Mouse (Mus musculus) lung, embryonic 15.5 days (tissue): ENCODE results near the gene Pcsk5. TPM values are rescaled to one million over a fixed set of nuclear protein-coding genes. Genes with fewer than 3 reads are reported as not detected.
A peak's percentile ranks its signal among the peaks of the same experiment; 100 is the strongest.

Experiments
- ATAC-seq: fragments of 200-750 bp; cut with Nextera tagmentation; 2 replicates; pipeline ENCODE4 v1.8.0; 2017; ENCODE audit warnings: moderate number of reproducible peaks, borderline replicate concordance; ENCODE audit not compliant: low FRiP score, low TSS enrichment; ENCODE audit errors: extremely low read depth
- H3K27ac ChIP-seq: fragments of 300-500 bp; sonication (generic); 2 replicates; pipeline ENCODE4 v1.5.1; 2015; ENCODE audit warnings: moderate library complexity, mild to moderate bottlenecking, inconsistent platforms
- H3K27me3 ChIP-seq: fragments of 300-500 bp; sonication (generic); 2 replicates; pipeline ENCODE4 v1.6.1; 2015; ENCODE audit warnings: inconsistent platforms
- H3K36me3 ChIP-seq: fragments of 300-500 bp; sonication (generic); 2 replicates; pipeline ENCODE4 v1.6.1; 2015; ENCODE audit warnings: inconsistent platforms
- H3K4me1 ChIP-seq: fragments of 300-500 bp; sonication (generic); 2 replicates; pipeline ENCODE4 v1.6.1; 2015; ENCODE audit warnings: inconsistent platforms
- H3K4me2 ChIP-seq: fragments of 300-500 bp; sonication (generic); 2 replicates; pipeline ENCODE4 v1.6.1; 2015; ENCODE audit warnings: inconsistent platforms, mild to moderate bottlenecking, moderate library complexity
- H3K4me3 ChIP-seq: fragments of 300-500 bp; sonication (generic); 2 replicates; pipeline ENCODE4 v1.5.1; 2015; ENCODE audit warnings: mild to moderate bottlenecking, inconsistent platforms
- H3K9ac ChIP-seq: fragments of 300-500 bp; sonication (generic); 2 replicates; pipeline ENCODE4 v1.6.1; 2015; ENCODE audit warnings: inconsistent platforms
- H3K9me3 ChIP-seq: fragments of 300-500 bp; sonication (generic); 2 replicates; pipeline ENCODE4 v1.6.1; 2016; ENCODE audit warnings: inconsistent platforms
- WGBS: fragments of 180-500 bp; shearing (Covaris S2); methylation state at CpG from one replicate; pipeline ENCODE4 v1.1.7; 2015; 5-methylcytosine and 5-hydroxymethylcytosine counted together
- polyA plus RNA-seq: library from polyadenylated mRNA; unstranded; fragments of >200 nt; fragmentation: Nextera tagmentation; extraction: Ambion mirVana; gene quantifications from 2 replicates; pipeline ENCODE4 v1.2.1, GENCODE M21; 2015

The Pcsk5 gene
- polyA plus RNA-seq, 1 experiment from 2014 or later, result 24.6 TPM

DNA sequence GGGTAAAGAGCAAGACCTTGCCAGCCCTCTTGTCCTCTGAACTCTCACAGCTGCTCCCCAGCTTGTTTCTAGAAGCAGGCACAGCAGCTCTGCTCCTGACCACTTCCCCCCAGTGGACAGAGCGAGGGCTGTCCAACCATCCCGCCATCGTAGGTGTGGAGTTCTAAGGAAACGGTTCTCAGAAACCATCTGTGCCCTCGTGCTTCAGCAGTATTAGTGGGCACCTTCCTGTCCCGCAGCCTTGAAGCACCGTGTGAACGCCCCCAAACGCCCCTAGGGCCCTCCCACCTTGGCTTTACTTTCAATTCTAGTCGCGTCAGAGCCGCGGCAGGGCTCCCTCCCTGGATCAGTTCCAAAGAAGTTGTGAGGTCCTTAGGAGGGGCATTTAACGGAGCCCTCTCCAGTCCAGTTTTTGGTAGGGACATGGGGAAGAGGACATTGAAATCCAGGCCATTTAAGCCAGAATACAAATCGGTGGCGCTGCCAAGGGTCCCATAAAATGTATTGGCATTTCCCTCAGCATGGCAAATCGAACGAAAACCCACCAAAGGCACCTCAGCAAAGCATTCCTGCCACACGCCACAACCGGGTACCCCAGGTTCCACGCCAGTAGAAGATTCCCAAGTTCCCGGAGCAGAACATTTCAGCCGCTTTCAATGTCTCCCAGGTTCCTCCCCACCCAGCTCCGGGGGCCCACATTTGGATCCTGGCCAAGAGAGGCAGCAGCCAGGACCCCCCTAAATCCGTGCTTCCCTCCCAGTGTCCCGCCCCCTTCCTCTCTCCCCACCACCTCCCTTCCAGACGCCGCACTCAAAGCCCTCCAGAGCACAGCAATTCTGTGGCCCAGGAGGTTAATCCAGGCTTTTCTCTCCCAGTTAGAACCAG lies 1.5 kb downstream of the Pcsk5 start:
- Histone ChIP-seq H3K27me3 (no peaks in the 10 kb centered on the region), H3K9me3 (no peaks in the 10 kb centered on the region), H3K4me2 (peak overlapping the region; percentile 93), H3K9ac (peak overlapping the region; percentile 78), H3K27ac (no peak overlapping the region), H3K4me3 (peak overlapping the region; percentile 75), H3K4me1 (peaks cover 23% of the 10 kb centered on the region), H3K36me3 (no peaks in the 10 kb centered on the region)
- peak; percentile 20; the same call in 1 of the 2 replicates for ATAC-seq
- under 1% methylated on average over 28 of the region's 28 CpGs for WGBS

DNA sequence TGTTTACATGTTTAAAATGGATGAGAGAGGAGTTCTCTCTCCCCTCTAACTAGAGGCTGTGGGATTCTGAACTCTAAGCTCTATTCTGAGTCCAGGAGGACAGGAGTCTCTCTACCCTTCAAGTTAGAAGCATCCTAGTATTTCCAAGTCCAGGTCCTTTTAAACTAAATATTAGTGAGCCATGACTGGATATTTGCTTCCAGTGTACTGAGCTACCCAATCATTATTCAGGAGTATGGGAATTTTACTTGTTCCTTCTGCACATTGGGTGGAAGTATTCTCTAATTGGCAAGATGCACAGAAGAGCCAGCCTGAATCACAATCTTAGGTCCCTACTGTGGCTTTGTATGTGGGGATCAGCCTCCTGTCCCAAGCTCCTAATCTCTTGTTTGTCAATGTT lies 2.5 kb downstream of the Pcsk5 start:
- H3K4me1 ChIP-seq, result peaks cover 23% of the 10 kb centered on the region
- no peak overlapping the region for H3K27ac ChIP-seq
- no peaks in the 10 kb centered on the region for H3K27me3 ChIP-seq
- no peaks in the 10 kb centered on the region for H3K9me3 ChIP-seq
- H3K4me2 ChIP-seq, result peak overlapping the region; percentile 93; the same call in 1 of the 2 replicates
- no peak overlapping the region for H3K4me3 ChIP-seq
- no peak overlapping the region for H3K9ac ChIP-seq
- ATAC-seq, result no peak
- H3K36me3 ChIP-seq, result no peaks in the 10 kb centered on the region

DNA sequence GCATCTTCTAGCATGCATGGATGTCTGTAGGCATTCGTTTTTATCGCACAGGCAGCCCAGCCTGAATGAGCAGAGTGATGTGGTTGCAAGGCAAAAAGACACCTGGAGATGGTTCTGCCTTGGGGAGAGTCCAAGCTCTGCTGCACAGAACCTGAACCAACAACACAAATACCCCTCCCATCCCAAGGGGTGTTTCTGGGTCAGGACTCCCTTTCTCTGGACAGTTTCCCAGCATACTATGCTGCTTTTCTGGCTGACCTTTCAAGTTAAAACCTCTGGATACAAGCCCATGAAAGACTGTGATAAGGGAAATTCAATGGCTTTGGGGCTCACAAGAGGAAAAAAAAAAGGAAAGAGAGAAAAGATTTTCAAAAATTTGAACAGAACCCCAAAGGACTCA lies 6.1 kb downstream of the Pcsk5 start:
- H3K9ac ChIP-seq, result no peak overlapping the region
- H3K4me3 ChIP-seq, result no peak overlapping the region
- no peaks in the 10 kb centered on the region for H3K9me3 ChIP-seq
- H3K4me2 ChIP-seq, result no peak overlapping the region
- H3K27ac ChIP-seq, result no peak overlapping the region
- no peaks in the 10 kb centered on the region for H3K36me3 ChIP-seq
- 73% methylated on average over 2 of the region's 2 CpGs for WGBS
- peaks cover 14% of the 10 kb centered on the region for H3K4me1 ChIP-seq
- ATAC-seq, result no peak
- H3K27me3 ChIP-seq, result no peaks in the 10 kb centered on the region

DNA sequence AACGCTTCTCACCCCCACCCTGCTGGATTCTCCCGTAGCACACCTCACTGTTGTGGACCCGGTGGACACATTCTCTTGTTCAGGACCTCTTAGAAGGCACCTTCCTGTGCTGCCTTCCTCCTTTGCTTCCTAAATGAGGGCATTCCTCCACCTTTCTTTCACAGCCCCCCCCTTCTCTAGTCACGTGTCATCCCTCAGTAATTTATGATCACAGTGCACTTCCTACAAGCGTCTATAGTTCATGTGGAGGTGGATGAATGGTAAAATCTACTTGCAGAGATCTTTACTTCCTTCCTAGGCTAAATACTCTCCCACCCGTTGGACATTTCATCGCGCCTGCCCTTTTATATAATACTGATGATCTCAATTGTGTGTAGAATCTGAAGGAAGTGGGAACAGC lies 9.0 kb downstream of the Pcsk5 start:
- H3K27ac ChIP-seq, result no peak overlapping the region
- H3K4me3 ChIP-seq, result no peak overlapping the region
- H3K36me3 ChIP-seq, result no peaks in the 10 kb centered on the region
- H3K4me2 ChIP-seq, result no peak overlapping the region
- no peak for ATAC-seq
- 70% methylated on average over 8 of the region's 8 CpGs for WGBS
- no peaks in the 10 kb centered on the region for H3K27me3 ChIP-seq
- H3K9ac ChIP-seq, result no peak overlapping the region
- H3K4me1 ChIP-seq, result no peaks in the 10 kb centered on the region
- H3K9me3 ChIP-seq, result no peaks in the 10 kb centered on the region

DNA sequence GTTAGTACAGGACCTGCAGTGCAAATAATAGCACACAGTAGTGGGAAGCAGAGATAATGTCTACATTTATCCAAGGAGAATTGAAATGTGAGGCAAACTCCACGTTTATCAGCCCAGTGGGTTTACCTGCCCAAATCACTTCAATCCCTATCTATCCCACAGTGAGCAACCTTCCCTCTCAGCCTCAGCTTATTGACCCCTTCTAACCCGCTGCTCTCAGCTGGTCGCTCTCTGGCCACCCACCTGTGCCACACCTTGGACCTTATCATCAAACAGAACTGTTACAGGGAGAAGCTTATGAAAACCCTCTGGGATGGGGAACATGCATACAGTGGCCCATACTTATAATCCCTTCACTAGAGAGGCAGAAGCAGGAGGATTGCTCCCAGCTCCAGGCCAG lies 10.7 kb downstream of the Pcsk5 start:
- no peak for ATAC-seq
- Histone ChIP-seq H3K27ac (no peak overlapping the region), H3K9ac (no peak overlapping the region), H3K4me1 (no peaks in the 10 kb centered on the region), H3K27me3 (no peaks in the 10 kb centered on the region), H3K4me3 (no peak overlapping the region), H3K4me2 (no peak overlapping the region), H3K9me3 (no peaks in the 10 kb centered on the region), H3K36me3 (no peaks in the 10 kb centered on the region)
- WGBS, result 64% methylated on average over 3 of the region's 3 CpGs

DNA sequence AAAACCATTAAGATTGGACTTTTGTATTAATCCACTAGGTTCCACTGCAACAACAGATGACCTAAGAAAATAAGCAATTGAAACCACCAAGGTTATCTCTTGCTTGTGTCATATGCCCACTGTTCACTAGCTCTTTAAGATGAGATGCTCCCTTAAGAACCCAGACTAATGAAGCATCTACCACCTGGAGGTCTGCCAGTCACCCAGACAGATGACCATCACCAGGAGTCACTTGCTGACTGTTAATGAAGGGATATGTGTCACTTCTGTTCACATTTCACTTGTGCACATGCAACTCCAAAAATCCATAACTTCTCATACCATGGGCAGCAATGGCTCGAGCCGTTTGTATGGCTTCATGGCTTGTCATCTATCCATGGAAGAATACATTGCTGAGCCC lies 17.4 kb downstream of the Pcsk5 start:
- WGBS, result 89% methylated on average over 2 of the region's 2 CpGs
- H3K4me1 ChIP-seq, result 0 out of 2 replicates have a peak, but pooled peaks cover 3% of the 10 kb centered on the region
- no peak for ATAC-seq
- H3K4me3 ChIP-seq, result no peak overlapping the region
- no peak overlapping the region for H3K27ac ChIP-seq
- H3K27me3 ChIP-seq, result no peaks in the 10 kb centered on the region
- no peaks in the 10 kb centered on the region for H3K36me3 ChIP-seq
- H3K4me2 ChIP-seq, result no peak overlapping the region
- no peaks in the 10 kb centered on the region for H3K9me3 ChIP-seq
- no peak overlapping the region for H3K9ac ChIP-seq

DNA sequence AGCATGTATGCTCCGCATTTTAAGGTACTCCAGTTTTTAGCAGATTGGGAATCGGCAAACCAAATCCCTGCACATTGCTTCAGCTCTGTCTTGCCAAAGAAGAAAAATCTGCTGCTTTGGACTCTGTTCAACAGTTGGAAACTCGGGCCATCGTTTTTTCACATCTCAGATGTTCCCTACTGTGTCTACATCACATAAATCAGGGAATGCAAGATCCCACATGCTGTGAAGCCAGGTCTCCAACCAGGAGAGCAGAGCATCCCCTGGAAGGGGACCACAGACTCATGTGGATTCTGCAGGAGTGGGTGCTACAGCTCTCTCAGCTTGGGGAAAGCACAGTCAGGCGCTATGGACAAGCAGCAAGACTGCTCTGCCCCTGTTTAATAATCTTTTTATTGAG lies 18.4 kb downstream of the Pcsk5 start:
- no peaks in the 10 kb centered on the region for H3K27me3 ChIP-seq
- H3K4me1 ChIP-seq, result 0 out of 2 replicates have a peak, but pooled peaks cover 3% of the 10 kb centered on the region
- H3K9ac ChIP-seq, result no peak overlapping the region
- H3K4me3 ChIP-seq, result no peak overlapping the region
- H3K9me3 ChIP-seq, result no peaks in the 10 kb centered on the region
- no peak overlapping the region for H3K27ac ChIP-seq
- H3K36me3 ChIP-seq, result no peaks in the 10 kb centered on the region
- no peak overlapping the region for H3K4me2 ChIP-seq
- ATAC-seq, result no peak
- WGBS, result 55% methylated on average over 5 of the region's 5 CpGs

DNA sequence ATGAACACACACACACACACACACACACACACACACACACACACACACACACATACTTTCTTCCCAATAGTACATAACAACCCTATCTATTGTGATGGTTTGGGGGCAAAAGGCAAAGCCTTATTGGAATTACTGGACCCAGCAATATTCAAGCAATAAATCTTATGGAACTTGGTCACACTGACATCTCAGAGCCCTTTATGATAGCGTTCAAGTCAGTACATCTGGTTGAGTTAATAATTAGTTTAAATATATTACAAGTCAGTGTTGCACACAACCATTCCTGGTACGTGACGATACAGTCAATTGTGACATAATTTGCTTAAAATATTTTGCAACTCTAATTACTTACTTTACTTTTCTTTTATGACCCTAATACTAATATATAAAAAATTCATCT lies 22.4 kb downstream of the Pcsk5 start:
- no peaks in the 10 kb centered on the region for H3K27me3 ChIP-seq
- 0 out of 2 replicates have a peak, but pooled peaks cover 9% of the 10 kb centered on the region for H3K4me1 ChIP-seq
- no peak overlapping the region for H3K9ac ChIP-seq
- H3K4me3 ChIP-seq, result no peak overlapping the region
- H3K4me2 ChIP-seq, result no peak overlapping the region
- no peaks in the 10 kb centered on the region for H3K9me3 ChIP-seq
- no peak for ATAC-seq
- WGBS, result 80% methylated on average over 3 of the region's 3 CpGs
- no peak overlapping the region for H3K27ac ChIP-seq
- H3K36me3 ChIP-seq, result no peaks in the 10 kb centered on the region

DNA sequence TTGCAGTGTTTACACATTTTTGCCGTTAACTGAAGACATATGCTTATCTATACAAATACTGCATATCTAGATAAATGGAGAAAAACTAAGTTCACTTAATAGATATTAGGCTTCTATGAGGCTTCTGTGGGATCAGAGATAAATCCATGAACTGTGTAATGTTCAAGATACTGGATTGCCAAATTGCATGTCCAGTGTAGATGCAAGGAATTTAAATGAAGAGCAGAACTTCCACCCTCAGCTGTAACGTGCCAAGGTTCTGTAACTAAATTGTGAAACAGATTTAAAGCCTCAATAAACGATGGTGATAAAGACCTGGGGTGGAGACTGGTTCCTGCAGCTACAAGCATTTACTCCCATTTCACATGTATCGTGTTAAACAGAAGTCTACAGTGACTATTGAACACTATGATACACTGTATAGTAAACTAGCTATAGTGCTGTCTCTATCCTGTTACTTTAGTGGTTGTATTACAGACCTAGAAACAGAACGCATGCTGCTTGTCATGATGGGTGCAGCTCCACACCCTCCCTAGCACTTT lies 23.9 kb downstream of the Pcsk5 start:
- no peak overlapping the region for H3K4me3 ChIP-seq
- H3K9me3 ChIP-seq, result no peaks in the 10 kb centered on the region
- WGBS, result 38% methylated on average over 5 of the region's 5 CpGs
- peak; percentile 42; the same call in 1 of the 2 replicates for ATAC-seq
- H3K4me2 ChIP-seq, result no peak overlapping the region
- no peak overlapping the region for H3K9ac ChIP-seq
- no peak overlapping the region for H3K27ac ChIP-seq
- H3K27me3 ChIP-seq, result no peaks in the 10 kb centered on the region
- no peaks in the 10 kb centered on the region for H3K36me3 ChIP-seq
- 0 out of 2 replicates have a peak, but pooled peaks cover 6% of the 10 kb centered on the region for H3K4me1 ChIP-seq

DNA sequence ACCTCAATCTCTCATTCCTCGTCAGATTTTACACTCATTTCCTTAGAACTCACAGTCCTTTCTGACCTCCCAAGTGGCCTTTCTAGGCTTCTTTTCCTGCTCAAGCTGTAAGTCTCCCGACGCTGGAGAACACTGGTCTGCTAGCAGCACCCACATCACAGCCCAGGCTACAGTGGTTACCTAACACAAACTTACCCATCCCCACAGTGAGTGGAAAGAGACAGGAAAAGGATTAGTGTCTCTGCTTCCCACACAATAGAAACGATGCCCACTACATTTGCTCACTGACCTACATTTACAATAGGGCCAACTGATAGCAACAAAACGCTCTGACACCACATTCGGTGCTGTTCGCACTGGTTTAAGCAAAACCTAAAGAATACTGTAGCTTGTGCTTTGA lies 24.8 kb downstream of the Pcsk5 start:
- no peaks in the 10 kb centered on the region for H3K27me3 ChIP-seq
- no peak overlapping the region for H3K27ac ChIP-seq
- H3K9me3 ChIP-seq, result no peaks in the 10 kb centered on the region
- ATAC-seq, result no peak
- 0 out of 2 replicates have a peak, but pooled peaks cover 6% of the 10 kb centered on the region for H3K4me1 ChIP-seq
- no peak overlapping the region for H3K4me3 ChIP-seq
- 31% methylated on average over 7 of the region's 7 CpGs for WGBS
- H3K36me3 ChIP-seq, result no peaks in the 10 kb centered on the region
- H3K9ac ChIP-seq, result no peak overlapping the region
- no peak overlapping the region for H3K4me2 ChIP-seq

DNA sequence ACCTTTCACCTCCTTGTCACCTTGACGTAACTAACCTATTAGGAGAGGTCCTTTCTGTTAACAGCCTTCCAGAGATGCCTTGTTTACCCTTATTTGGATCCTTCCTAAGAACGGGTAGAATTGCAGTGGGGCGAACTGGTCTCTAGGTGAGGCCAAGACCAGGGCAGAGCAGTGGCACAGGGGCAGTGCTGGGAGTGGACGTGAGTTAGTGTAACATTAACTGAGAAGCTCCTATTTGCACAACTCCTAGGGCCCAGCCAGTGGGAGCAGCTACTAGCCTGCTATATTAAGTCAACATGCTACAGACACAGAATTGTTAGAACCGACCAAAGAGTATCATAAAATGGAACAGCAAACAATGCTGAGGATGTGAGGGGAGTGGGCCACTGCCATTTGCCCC lies 30.8 kb downstream of the Pcsk5 start:
- no peak for ATAC-seq
- no peak overlapping the region for H3K27ac ChIP-seq
- no peaks in the 10 kb centered on the region for H3K27me3 ChIP-seq
- no peak overlapping the region for H3K9ac ChIP-seq
- no peak overlapping the region for H3K4me2 ChIP-seq
- no peak overlapping the region for H3K4me3 ChIP-seq
- no peaks in the 10 kb centered on the region for H3K36me3 ChIP-seq
- H3K4me1 ChIP-seq, result no peaks in the 10 kb centered on the region
- no peaks in the 10 kb centered on the region for H3K9me3 ChIP-seq
- WGBS, result 61% methylated on average over 5 of the region's 5 CpGs

DNA sequence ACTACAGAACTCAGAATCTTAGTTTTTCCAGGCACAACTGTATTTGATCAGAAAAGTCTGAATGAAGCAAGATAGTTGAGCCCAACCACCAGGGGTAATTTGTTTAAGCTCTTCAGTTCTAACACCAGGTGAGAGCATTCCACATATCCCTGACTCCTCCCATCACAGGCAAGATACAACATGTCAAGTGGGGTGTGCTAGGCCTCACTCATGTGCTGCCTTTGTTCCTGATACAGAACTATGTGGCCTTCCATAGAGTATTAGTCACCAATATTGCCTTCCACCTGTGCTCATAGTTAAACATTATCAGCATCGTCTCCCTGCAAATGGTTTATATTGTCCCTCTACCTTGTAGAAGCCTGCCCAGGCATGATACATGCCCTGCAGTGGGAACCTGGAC lies 36.6 kb downstream of the Pcsk5 start:
- no peaks in the 10 kb centered on the region for H3K36me3 ChIP-seq
- H3K4me3 ChIP-seq, result no peak overlapping the region
- peaks cover 12% of the 10 kb centered on the region for H3K4me1 ChIP-seq
- H3K9me3 ChIP-seq, result no peaks in the 10 kb centered on the region
- H3K9ac ChIP-seq, result no peak overlapping the region
- H3K4me2 ChIP-seq, result no peak overlapping the region
- H3K27me3 ChIP-seq, result no peaks in the 10 kb centered on the region
- no peak overlapping the region for H3K27ac ChIP-seq
- no peak for ATAC-seq
- WGBS, result 61% methylated on average over 1 of the region's 1 CpGs
